Mouse (Mus musculus): Measurements from ENCODE around the gene Gm48552. TPM values are rescaled to one million over a fixed set of nuclear protein-coding genes. Genes with fewer than 3 reads are reported as not detected.

Gm48552 gene
- polyA plus RNA-seq, 1 experiment from 2014 or later, result 1.2 TPM

- H3K9me3 ChIP-seq (replicated peaks; ENCODE audit: control insufficient read depth, low read length), result no peaks in the 10 kb centered on the region
- H3K27me3 ChIP-seq (ENCODE audit: control insufficient read depth, insufficient read depth, low read length), result peaks cover 5% of the 10 kb centered on the region; the same call in 1 of the 2 replicates
- H3K36me3 ChIP-seq (ENCODE audit: control insufficient read depth, insufficient read depth, low read length), result peaks cover 5% of the 10 kb centered on the region; the same call in 1 of the 2 replicates
- H3K4me3 ChIP-seq (ENCODE audit: low read depth, low read length), result 0 out of 2 replicates have a peak overlapping the region, but pooled peaks have one; percentile 9
- H3K4me2 ChIP-seq, result peak overlapping the region; percentile 43
- peak overlapping the region; percentile 2; the same call in 1 of the 2 replicates for H3K9ac ChIP-seq (ENCODE audit: low read depth, low read length)
- H3K4me1 ChIP-seq (ENCODE audit: control insufficient read depth, insufficient read depth, low read length), result peaks cover 88% of the 10 kb centered on the region
- H3K27ac ChIP-seq (ENCODE audit: low read depth, low read length), result peak overlapping the region; percentile 72
- ATAC-seq (replicated peaks; ENCODE audit: insufficient number of reproducible peaks, low FRiP score, low TSS enrichment), result 0 out of 2 replicates have a peak, but pooled peaks have one; percentile 7
- WGBS (ENCODE audit: insufficient replicate concordance), result 15% methylated on average over 8 of the region's 8 CpGs
Measured at GRCm38 (mm10) chr10:81409330-81409729, 20.5 kb downstream of the Gm48552 start.

GRCm38 (mm10) chr10:81410350-81410749 is 21.5 kb downstream of the Gm48552 start:
- WGBS (ENCODE audit: insufficient replicate concordance), result 57% methylated on average over 4 of the region's 4 CpGs
- H3K27me3 ChIP-seq (ENCODE audit: control insufficient read depth, insufficient read depth, low read length), result no peaks in the 10 kb centered on the region; the same call in 1 of the 2 replicates
- H3K9ac ChIP-seq (ENCODE audit: low read depth, low read length), result 0 out of 2 replicates have a peak overlapping the region, but pooled peaks have one; percentile 50
- H3K27ac ChIP-seq (ENCODE audit: low read depth, low read length), result peak overlapping the region; percentile 54; the same call in 1 of the 2 replicates
- no peak overlapping the region for H3K4me3 ChIP-seq (ENCODE audit: low read depth, low read length)
- no peak for ATAC-seq (replicated peaks; ENCODE audit: insufficient number of reproducible peaks, low FRiP score, low TSS enrichment)
- H3K9me3 ChIP-seq (replicated peaks; ENCODE audit: control insufficient read depth, low read length), result no peaks in the 10 kb centered on the region
- peaks cover 3% of the 10 kb centered on the region; the same call in 1 of the 2 replicates for H3K36me3 ChIP-seq (ENCODE audit: control insufficient read depth, insufficient read depth, low read length)
- peak overlapping the region; percentile 43 for H3K4me2 ChIP-seq
- H3K4me1 ChIP-seq (ENCODE audit: control insufficient read depth, insufficient read depth, low read length), result peaks cover 95% of the 10 kb centered on the region

DNA sequence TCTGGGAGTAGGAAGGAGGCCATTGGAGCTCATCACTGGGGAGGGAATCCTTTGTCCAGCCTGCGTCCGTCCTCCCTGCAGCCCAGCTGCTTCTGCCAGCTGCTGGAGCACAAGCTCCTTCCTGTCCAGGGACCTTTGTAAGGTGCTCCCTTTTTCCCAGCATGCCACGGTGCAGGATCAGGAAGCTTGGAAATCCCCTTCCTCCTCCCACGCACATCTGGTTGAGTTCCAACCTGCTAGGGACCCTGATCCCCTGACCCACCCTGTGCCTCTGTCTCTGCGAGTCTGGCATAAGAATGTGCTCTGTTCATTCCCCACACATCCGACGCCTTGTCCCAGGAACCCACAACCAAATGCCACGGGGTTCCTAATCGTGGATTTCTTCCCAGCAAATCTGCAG is 22.2 kb downstream of the Gm48552 start:
- peaks cover 99% of the 10 kb centered on the region for H3K4me1 ChIP-seq (ENCODE audit: control insufficient read depth, insufficient read depth, low read length)
- ATAC-seq (replicated peaks; ENCODE audit: insufficient number of reproducible peaks, low FRiP score, low TSS enrichment), result no peak
- no peak overlapping the region for H3K4me3 ChIP-seq (ENCODE audit: low read depth, low read length)
- peak overlapping the region; percentile 50; the same call in 1 of the 2 replicates for H3K9ac ChIP-seq (ENCODE audit: low read depth, low read length)
- H3K27ac ChIP-seq (ENCODE audit: low read depth, low read length), result peak overlapping the region; percentile 82; the same call in 1 of the 2 replicates
- H3K36me3 ChIP-seq (ENCODE audit: control insufficient read depth, insufficient read depth, low read length), result no peaks in the 10 kb centered on the region; the same call in 1 of the 2 replicates
- H3K4me2 ChIP-seq, result no peak overlapping the region; the same call in 1 of the 2 replicates
- H3K27me3 ChIP-seq (ENCODE audit: control insufficient read depth, insufficient read depth, low read length), result no peaks in the 10 kb centered on the region; the same call in 1 of the 2 replicates
- WGBS (ENCODE audit: insufficient replicate concordance), result 71% methylated on average over 9 of the region's 9 CpGs
- H3K9me3 ChIP-seq (replicated peaks; ENCODE audit: control insufficient read depth, low read length), result no peaks in the 10 kb centered on the region

DNA sequence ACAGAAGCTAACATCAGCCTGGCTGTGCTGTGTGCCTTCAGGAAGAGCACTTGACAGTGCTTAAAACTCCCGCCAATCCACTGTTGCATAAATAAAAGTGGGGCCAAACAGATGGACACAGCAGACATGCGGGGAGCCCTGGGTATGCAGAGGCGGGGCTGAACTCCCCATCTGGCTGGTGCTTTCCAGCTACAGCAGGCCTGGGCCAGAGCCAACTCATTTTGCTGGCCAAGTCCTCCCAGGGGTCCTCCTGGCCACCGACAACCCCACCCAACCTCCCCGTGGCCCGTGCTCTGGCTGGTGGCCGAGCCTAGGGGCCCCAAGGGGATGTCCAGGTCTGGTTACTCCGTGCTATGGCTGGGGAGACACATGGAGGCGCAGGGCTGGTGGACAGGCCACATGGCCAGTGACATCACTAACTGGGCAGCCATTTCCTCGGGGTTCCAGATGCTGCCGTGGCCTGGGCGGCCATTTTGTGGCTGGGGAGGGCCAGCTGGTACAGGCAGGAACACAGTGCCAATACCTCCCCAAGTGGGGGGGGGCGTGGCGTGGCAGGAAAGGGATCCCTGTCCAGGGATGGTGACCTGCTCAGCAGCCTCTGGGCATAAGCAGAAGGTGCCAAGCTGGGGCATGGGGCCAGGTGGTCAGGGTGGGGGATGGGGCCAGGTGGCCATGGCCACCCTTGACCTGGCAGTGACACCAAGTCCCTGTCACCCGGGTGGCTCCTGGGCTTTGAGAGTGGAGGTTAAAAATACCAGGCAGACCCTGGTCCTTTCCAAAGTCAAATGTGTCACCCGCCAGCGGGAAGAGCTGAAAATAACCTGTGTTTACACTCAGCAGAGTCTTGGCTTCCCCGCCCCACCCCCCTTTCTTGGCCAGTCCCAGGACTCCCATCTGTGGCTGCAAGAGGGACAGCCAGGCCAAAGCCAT is 22.9 kb downstream of the Gm48552 start:
- peak overlapping the region; percentile 82 for H3K27ac ChIP-seq (ENCODE audit: low read depth, low read length)
- WGBS (ENCODE audit: insufficient replicate concordance), result 60% methylated on average over 18 of the region's 18 CpGs
- H3K4me3 ChIP-seq (ENCODE audit: low read depth, low read length), result no peak overlapping the region
- no peaks in the 10 kb centered on the region for H3K9me3 ChIP-seq (replicated peaks; ENCODE audit: control insufficient read depth, low read length)
- H3K4me1 ChIP-seq (ENCODE audit: control insufficient read depth, insufficient read depth, low read length), result peaks cover 99% of the 10 kb centered on the region
- H3K27me3 ChIP-seq (ENCODE audit: control insufficient read depth, insufficient read depth, low read length), result no peaks in the 10 kb centered on the region; the same call in 1 of the 2 replicates
- no peak overlapping the region; the same call in 1 of the 2 replicates for H3K9ac ChIP-seq (ENCODE audit: low read depth, low read length)
- no peaks in the 10 kb centered on the region for H3K36me3 ChIP-seq (ENCODE audit: control insufficient read depth, insufficient read depth, low read length)
- peak overlapping the region; percentile 37; the same call in 1 of the 2 replicates for H3K4me2 ChIP-seq
- no peak for ATAC-seq (replicated peaks; ENCODE audit: insufficient number of reproducible peaks, low FRiP score, low TSS enrichment)

DNA sequence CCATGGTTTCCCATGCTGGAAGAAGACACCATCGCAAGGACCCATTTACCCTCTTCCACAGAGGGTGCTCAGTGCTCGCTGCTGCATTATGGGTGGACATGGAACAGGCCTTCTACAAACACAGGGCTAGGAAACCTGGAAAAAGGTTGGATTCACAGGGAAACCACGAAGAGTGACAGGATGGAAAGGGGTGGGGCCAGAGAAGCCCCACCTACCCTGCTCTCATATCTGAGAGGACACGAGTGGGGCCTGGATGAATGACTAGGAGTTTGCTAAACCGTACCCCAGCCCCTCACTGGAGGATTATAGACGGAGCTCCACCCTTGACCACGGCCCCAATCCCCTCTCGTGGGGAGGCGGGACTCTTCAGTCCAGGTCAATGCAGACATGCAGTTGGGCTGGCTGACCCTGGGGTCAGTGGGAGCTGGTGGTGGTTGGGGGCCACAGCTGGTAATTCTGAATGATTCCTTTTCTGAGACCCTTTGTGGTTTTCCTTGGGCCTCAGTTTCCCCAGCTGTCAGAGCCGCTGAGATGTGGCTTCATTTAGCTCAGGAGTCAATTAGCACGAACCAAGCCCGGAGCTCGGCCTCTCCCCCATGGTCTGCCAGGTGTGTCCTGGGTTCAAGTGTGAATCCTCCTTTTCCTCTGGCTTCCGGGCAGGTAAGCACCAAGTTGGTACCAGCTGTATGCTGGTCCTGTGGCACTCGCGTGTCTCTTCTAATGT is 23.9 kb downstream of the Gm48552 start:
- Histone ChIP-seq H3K4me3 (ENCODE audit: low read depth, low read length) (no peak overlapping the region), H3K27ac (ENCODE audit: low read depth, low read length) (peak overlapping the region; percentile 82), H3K4me1 (ENCODE audit: control insufficient read depth, insufficient read depth, low read length) (peaks cover 99% of the 10 kb centered on the region), H3K4me2 (peak overlapping the region; percentile 37; the same call in 1 of the 2 replicates), H3K9ac (ENCODE audit: low read depth, low read length) (0 out of 2 replicates have a peak overlapping the region, but pooled peaks have one; percentile 39), H3K36me3 (ENCODE audit: control insufficient read depth, insufficient read depth, low read length) (no peaks in the 10 kb centered on the region), H3K27me3 (ENCODE audit: control insufficient read depth, insufficient read depth, low read length) (peaks cover 2% of the 10 kb centered on the region), H3K9me3 (replicated peaks; ENCODE audit: control insufficient read depth, low read length) (no peaks in the 10 kb centered on the region)
- no peak for ATAC-seq (replicated peaks; ENCODE audit: insufficient number of reproducible peaks, low FRiP score, low TSS enrichment)
- WGBS (ENCODE audit: insufficient replicate concordance), result 71% methylated on average over 16 of the region's 16 CpGs

- no peaks in the 10 kb centered on the region for H3K36me3 ChIP-seq (ENCODE audit: control insufficient read depth, insufficient read depth, low read length)
- H3K4me3 ChIP-seq (ENCODE audit: low read depth, low read length), result 0 out of 2 replicates have a peak overlapping the region, but pooled peaks have one; percentile 3
- H3K27me3 ChIP-seq (ENCODE audit: control insufficient read depth, insufficient read depth, low read length), result peaks cover 3% of the 10 kb centered on the region; the same call in 1 of the 2 replicates
- ATAC-seq (replicated peaks; ENCODE audit: insufficient number of reproducible peaks, low FRiP score, low TSS enrichment), result no peak
- H3K27ac ChIP-seq (ENCODE audit: low read depth, low read length), result peak overlapping the region; percentile 10
- H3K4me2 ChIP-seq, result peak overlapping the region; percentile 29; the same call in 1 of the 2 replicates
- no peaks in the 10 kb centered on the region for H3K9me3 ChIP-seq (replicated peaks; ENCODE audit: control insufficient read depth, low read length)
- 29% methylated on average over 26 of the region's 26 CpGs for WGBS (ENCODE audit: insufficient replicate concordance)
- H3K9ac ChIP-seq (ENCODE audit: low read depth, low read length), result peak overlapping the region; percentile 4; the same call in 1 of the 2 replicates
- H3K4me1 ChIP-seq (ENCODE audit: control insufficient read depth, insufficient read depth, low read length), result peaks cover 97% of the 10 kb centered on the region
Measured at GRCm38 (mm10) chr10:81413310-81414261, 24.8 kb downstream of the Gm48552 start.

GRCm38 (mm10) chr10:81414682-81415081 is 25.9 kb downstream of the Gm48552 start:
- Histone ChIP-seq H3K4me2 (no peak overlapping the region), H3K9me3 (replicated peaks; ENCODE audit: control insufficient read depth, low read length) (no peaks in the 10 kb centered on the region), H3K36me3 (ENCODE audit: control insufficient read depth, insufficient read depth, low read length) (no peaks in the 10 kb centered on the region), H3K27ac (ENCODE audit: low read depth, low read length) (no peak overlapping the region), H3K27me3 (ENCODE audit: control insufficient read depth, insufficient read depth, low read length) (peaks cover 3% of the 10 kb centered on the region; the same call in 1 of the 2 replicates), H3K4me1 (ENCODE audit: control insufficient read depth, insufficient read depth, low read length) (peaks cover 93% of the 10 kb centered on the region), H3K4me3 (ENCODE audit: low read depth, low read length) (no peak overlapping the region), H3K9ac (ENCODE audit: low read depth, low read length) (no peak overlapping the region)
- no peak for ATAC-seq (replicated peaks; ENCODE audit: insufficient number of reproducible peaks, low FRiP score, low TSS enrichment)
